Mouse (Mus musculus) bone marrow, adult 2 months (tissue): ENCODE results near the gene Spata22. TPM values are rescaled to one million over a fixed set of nuclear protein-coding genes. Genes with fewer than 3 reads are reported as not detected.
"Not testable (repeated sequence)": the region's sequence is repeated elsewhere in the genome, so short reads cannot be mapped to it uniquely, and the experiment has no call there.

ENCODE experiments used
- H3K27ac ChIP-seq: fragments of 200-500 bp; 2 replicates; pipeline ENCODE4 v1.5.1; 2012; ENCODE audit warnings: low read depth, mild to moderate bottlenecking, control low read depth, inconsistent platforms, low read length; ENCODE audit not compliant: control insufficient read depth, poor library complexity, insufficient read depth
- H3K4me1 ChIP-seq: fragments of 200-500 bp; 2 replicates; pipeline ENCODE4 v1.6.1; 2011; ENCODE audit warnings: low read length; ENCODE audit not compliant: control insufficient read depth, insufficient read depth
- H3K4me3 ChIP-seq: fragments of 200-500 bp; replicated peaks from 2 replicates; pipeline ENCODE3; 2011; ENCODE audit warnings: mild to moderate bottlenecking, low read depth, low read length, control low read depth; ENCODE audit not compliant: control insufficient read depth
- CTCF ChIP-seq: fragments of 200-500 bp; IDR thresholded peaks from 2 replicates; pipeline ENCODE4 v1.5.1; 2011; ENCODE audit warnings: low read length, control low read depth; ENCODE audit not compliant: control insufficient read depth, insufficient read depth
- POLR2A ChIP-seq: fragments of 200-500 bp; IDR thresholded peaks from 2 replicates; pipeline ENCODE4 v1.6.1; 2011; ENCODE audit warnings: low read depth, mild to moderate bottlenecking, control low read depth, low read length, borderline replicate concordance; ENCODE audit not compliant: control insufficient read depth
- WGBS: fragments of 180-500 bp; shearing (Covaris S2); methylation state at CpG from one replicate; pipeline ENCODE4 v1.1.7; 2018; 5-methylcytosine and 5-hydroxymethylcytosine counted together
- polyA plus RNA-seq: library from polyadenylated mRNA; stranded (reverse); fragments of >200 nt; gene quantifications from 2 replicates; pipeline ENCODE4 v1.2.4, GENCODE M21; 2011; ENCODE audit warnings: low replicate concordance; ENCODE audit not compliant: missing spikeins, insufficient read depth, insufficient read length

The Spata22 gene
- not detected in 2 replicates for polyA plus RNA-seq

DNA sequence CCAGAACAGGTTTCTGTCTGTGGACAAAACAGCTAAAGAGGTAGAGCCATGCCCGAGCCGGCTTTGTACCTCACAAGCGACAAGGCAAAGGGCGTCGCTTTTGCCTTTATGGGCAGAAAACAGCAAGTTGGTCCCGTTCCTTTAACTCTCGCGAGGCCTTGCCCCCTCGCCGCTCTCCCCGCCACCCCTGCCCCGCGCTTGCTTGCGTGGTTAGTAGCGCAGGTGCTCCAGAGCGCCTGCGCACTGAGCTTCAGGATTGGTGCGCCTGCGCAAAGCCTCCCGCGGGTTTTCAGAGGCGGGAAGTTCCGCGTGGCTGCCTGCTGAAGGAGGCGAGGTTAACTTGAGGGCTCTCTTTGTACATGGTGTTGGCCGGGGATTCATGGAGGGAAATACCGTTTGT is at the start of gene Spata22, which contains the start of the genes Aspa and Gm49340:
Gene Spata22 (plus strand): TSS at position 300 of the 400 bp plus-strand sequence.
Gene Aspa (minus strand): TSS at position 155 of the 400 bp plus-strand sequence.
Gene Gm49340 (plus strand): TSS at position 300 of the 400 bp plus-strand sequence.
- WGBS, result 83% methylated on average over 27 of the region's 27 CpGs
- H3K4me3 ChIP-seq, result no peak within 1 kb of the TSS
- H3K4me1 ChIP-seq, result no peaks in the 10 kb centered on the region
- no peak within 1 kb of the TSS for H3K27ac ChIP-seq
- TF ChIP-seq CTCF (no peak), POLR2A (no peak)

DNA sequence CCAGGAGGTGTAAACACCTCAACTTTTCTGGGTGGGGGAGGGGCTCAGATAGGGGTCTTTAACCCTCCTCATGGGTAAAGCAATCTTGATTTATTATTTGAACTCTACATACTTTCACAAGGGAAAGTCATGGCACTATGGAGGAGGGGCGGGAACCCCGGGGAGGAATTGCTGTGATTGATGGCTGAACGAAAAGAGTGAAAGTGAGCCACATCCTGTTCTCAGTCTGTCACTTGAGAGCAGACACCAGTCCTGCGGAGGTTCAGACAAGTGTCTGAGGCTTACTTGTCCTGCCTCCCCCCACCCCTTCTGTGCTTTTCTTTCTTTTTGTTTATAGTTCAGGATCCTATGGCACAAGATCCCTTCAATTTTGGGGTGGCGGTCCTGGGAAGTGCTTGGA is 48.8 kb upstream of the Spata22 start:
- TF ChIP-seq CTCF (no peak), POLR2A (no peak)
- 18% methylated on average over 5 of the region's 5 CpGs for WGBS
- Histone ChIP-seq H3K4me1 (no peaks in the 10 kb centered on the region), H3K27ac (no peak overlapping the region), H3K4me3 (no peak overlapping the region)

DNA sequence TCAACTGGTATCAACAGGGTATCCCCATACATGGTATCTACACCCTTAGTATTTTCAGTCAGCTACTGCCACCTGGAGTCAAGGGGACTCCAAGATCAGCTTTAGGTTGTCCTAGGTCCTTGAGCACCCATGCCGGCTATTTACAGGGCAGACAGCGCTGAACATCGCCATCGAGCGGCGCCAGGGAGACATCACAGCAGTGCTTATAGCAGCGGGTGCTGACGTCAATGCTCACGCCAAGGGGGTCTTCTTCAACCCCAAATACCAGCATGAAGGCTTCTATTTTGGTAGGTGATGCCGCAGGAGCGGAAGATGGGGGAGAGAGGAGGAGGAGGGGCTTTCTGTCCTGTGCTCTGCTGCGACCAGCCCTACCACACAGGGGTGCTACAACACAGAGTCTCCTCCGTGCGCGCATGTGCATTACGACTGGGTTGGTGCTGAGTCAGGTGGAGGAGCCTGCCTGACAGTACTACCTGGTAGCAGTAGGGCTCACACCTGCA is 48.0 kb upstream of the Spata22 start:
- Histone ChIP-seq H3K27ac (no peak overlapping the region), H3K4me1 (no peaks in the 10 kb centered on the region), H3K4me3 (no peak overlapping the region)
- TF ChIP-seq CTCF (no peak), POLR2A (no peak)
- WGBS, result 2% methylated on average over 16 of the region's 16 CpGs

DNA sequence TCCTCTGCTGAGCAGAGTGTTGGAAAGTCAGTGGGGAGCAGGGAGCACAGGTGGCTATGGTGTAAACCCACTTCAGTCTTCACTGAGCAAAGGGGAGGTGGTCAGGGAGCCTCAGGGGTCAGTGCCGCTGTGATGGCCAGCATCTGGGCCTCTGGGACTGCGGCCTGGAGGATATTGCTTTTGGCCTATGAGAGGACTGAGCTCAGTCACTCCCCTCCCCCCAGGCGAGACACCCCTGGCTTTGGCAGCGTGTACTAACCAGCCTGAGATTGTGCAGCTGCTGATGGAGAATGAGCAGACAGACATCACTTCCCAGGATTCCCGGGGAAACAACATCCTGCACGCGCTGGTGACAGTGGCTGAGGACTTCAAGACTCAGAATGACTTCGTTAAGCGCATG is 46.2 kb upstream of the Spata22 start:
- Histone ChIP-seq H3K27ac (no peak overlapping the region), H3K4me1 (no peaks in the 10 kb centered on the region), H3K4me3 (no peak overlapping the region)
- TF ChIP-seq POLR2A, result no peak
- no peak for TF ChIP-seq CTCF
- whole genome bisulfite sequencing, result 69% methylated on average over 9 of the region's 9 CpGs

DNA sequence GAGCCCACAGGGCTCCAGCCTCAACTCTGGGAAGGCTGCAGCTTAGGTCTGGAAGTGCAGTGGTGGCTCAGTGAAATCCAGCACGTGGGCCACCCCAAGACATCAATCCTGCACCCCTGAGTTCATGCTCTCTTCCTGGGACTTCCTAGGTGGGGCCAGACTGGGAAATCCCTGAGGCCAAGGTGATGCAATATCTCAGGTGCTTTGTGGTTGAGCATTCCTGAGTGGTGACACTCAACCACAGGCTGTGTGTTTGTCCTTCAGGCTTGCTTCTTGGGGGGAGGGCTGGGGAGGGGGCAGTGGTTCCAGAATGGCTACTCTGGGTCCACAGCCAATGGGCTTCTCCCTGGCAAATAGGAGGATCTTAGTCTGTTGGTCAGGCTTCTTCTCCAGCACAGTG is 45.6 kb upstream of the Spata22 start:
- TF ChIP-seq CTCF (no peak), POLR2A (no peak)
- 47% methylated on average over 1 of the region's 1 CpGs for whole genome bisulfite sequencing
- Histone ChIP-seq H3K4me1 (no peaks in the 10 kb centered on the region), H3K4me3 (no peak overlapping the region), H3K27ac (no peak overlapping the region)

DNA sequence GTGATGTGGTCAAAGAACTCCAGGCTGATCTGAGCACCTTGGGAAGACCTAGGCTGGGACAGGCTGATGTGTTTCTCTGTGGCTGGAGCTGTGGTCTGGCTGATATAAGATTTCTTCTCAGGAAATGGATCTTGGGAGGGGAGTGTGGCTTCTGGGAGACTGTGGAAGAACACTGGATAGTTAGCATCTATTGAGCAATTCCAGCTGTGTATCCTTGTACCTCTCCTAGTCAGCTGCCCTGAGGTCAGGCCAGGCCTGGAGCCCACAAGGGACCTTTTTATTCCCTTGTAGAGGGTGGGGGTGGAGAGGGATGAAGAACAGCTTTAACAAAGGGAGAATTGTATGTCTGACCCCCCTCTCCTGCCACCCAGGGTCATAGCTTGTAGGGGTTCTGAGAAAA is 45.2 kb upstream of the Spata22 start:
- no peak for TF ChIP-seq POLR2A
- no peak for TF ChIP-seq CTCF
- Histone ChIP-seq H3K27ac (no peak overlapping the region), H3K4me1 (no peaks in the 10 kb centered on the region), H3K4me3 (no peak overlapping the region)

DNA sequence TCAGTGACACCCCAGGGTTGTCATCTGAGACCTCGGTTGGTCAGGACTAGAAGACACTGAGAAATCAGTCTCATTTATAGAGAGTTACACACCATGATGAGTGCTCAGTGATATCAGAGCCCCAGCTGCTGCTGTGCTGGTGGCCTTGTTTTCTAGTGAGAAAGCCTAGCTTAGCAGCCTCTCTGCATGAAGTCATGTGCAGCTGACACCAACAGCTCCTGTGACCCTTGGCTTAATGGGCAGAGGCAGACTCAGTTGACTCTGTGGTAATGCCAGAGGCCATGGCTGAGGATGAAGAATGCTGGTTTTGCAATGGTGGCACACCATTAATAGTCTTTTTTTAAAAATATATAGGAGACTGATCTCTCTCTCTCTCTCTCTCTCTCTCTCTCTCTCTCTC is 39.9 kb upstream of the Spata22 start:
- WGBS, result 69% methylated on average over 1 of the region's 1 CpGs
- TF ChIP-seq POLR2A (no peak), CTCF (no peak)

DNA sequence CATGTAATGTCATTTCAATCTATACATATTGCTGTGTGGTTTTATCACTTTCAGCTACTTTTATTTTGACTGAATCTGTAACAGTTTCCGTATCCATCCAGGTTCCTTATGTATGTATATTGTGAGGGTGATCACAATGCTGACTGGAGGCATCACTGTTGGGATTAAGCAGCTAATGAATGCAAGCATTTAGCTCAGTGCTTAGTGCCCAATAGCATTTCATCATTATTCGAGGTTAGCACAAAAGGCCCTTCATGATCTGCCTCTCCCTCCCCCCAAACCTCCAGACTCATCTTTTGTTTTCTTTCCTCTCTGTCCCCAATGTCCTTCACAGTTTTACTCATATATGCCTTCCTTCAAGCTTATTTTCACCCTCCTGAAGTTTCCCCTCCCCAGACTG is 26.4 kb upstream of the Spata22 start:
- no peaks in the 10 kb centered on the region; the same call in 1 of the 2 replicates for H3K4me1 ChIP-seq
- WGBS, result 68% methylated on average over 2 of the region's 2 CpGs
- TF ChIP-seq CTCF (no peak), POLR2A (no peak)
- no peak overlapping the region for H3K27ac ChIP-seq
- H3K4me3 ChIP-seq, result no peak overlapping the region

More for the DNA sequence above, 39.9 kb upstream of the Spata22 start:
- H3K27ac ChIP-seq, result no peak overlapping the region
- no peaks in the 10 kb centered on the region for H3K4me1 ChIP-seq
- no peak overlapping the region for H3K4me3 ChIP-seq

DNA sequence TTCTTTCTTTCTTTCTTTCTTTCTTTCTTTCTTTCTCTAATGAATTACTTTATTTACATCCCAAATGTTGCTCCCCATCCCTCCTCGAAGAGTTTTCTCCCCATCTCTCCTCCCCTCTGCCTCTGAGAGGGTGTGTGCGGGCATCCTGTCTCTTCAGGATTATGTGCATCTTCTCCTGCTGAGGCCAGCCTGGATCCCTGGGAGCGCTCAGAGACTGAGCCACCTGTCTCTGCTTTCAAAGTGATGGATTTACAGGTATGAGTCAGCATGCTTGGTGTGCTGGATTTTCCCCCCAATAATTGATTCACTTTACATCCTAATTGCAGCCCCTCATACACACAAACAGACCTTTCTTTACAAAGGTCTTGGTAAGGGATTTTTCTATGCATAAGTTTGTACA is 13.6 kb upstream of the Spata22 start:
- no peaks in the 10 kb centered on the region for H3K4me1 ChIP-seq
- no peak for TF ChIP-seq POLR2A
- TF ChIP-seq CTCF, result no peak
- H3K27ac ChIP-seq, result no peak overlapping the region
- H3K4me3 ChIP-seq, result no peak overlapping the region
- 67% methylated on average over 3 of the region's 3 CpGs for WGBS

DNA sequence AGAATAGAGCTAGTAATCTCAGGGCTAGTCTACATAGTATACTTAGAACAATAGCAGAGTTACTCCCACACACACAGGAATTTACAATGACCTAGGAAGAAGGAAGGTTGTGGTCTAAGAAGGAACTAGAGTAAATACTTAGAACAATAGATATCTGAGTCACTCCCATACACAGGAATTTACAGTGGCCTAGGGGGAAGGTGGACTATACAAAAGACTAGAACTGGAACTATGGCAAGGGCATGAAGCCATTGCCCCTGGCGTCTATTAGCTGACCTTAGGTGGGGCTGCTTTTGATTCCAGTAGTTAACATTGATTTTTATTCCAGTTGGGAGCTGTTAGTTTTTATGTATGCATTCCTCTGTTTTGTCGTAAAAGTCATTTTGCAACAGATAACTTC is 11.0 kb upstream of the Spata22 start:
- not testable (repeated sequence) for H3K27ac ChIP-seq, H3K4me1 ChIP-seq, H3K4me3 ChIP-seq
- WGBS, result 76% methylated on average over 2 of the region's 2 CpGs

DNA sequence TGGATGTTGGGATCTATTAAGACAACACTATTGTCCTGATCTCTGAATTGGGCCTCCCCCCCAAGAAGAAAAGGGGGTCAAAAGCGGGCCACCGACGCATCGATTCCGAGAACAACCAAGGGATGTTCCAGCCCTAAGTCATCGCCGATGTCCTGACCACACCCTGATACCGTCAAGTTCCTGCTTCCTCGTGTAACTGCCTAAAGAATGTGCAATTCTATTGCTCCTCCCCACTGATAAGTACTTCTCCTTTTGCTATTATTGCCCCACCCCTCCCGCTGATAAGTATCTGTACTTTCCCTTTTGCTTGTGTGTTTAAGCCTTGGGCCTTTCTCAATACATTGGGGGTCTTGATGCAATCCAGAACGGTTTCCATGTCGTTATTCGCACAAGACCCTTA is 8.5 kb upstream of the Spata22 start:
- not testable (repeated sequence) for H3K4me3 ChIP-seq, H3K27ac ChIP-seq, H3K4me1 ChIP-seq
- 72% methylated on average over 13 of the region's 13 CpGs for WGBS
